Mouse (Mus musculus) kidney, postnatal 0 days (tissue): Measurements from ENCODE around the gene Cox10. TPM values are rescaled to one million over a fixed set of nuclear protein-coding genes. Genes with fewer than 3 reads are reported as not detected.
A peak's percentile ranks its signal among the peaks of the same experiment; 100 is the strongest.

Experiments
- ATAC-seq: fragments of 200-750 bp; cut with Nextera tagmentation; replicated peaks from 2 replicates; pipeline ENCODE4 v1.8.0; 2017; ENCODE audit warnings: low read depth, moderate number of reproducible peaks, moderate TSS enrichment, moderate library complexity; ENCODE audit not compliant: low FRiP score
- DNase-seq: peaks from one replicate; pipeline ENCODE4 v3.0.0-alpha.2; 2016; ENCODE audit warnings: low spot score
- H3K27ac ChIP-seq: fragments of 300-500 bp; sonication (generic); 2 replicates; pipeline ENCODE4 v1.5.1; 2014; ENCODE audit warnings: mild to moderate bottlenecking
- H3K27me3 ChIP-seq: fragments of 300-500 bp; sonication (generic); 2 replicates; pipeline ENCODE4 v1.6.1; 2014; ENCODE audit warnings: low read length, mixed read lengths; ENCODE audit not compliant: insufficient read depth
- H3K36me3 ChIP-seq: fragments of 300-500 bp; sonication (generic); 2 replicates; pipeline ENCODE4 v1.6.1; 2014; ENCODE audit warnings: low read length, mixed read lengths; ENCODE audit not compliant: insufficient read depth
- H3K4me1 ChIP-seq: fragments of 300-500 bp; sonication (generic); replicated peaks from 2 replicates; pipeline ENCODE4 v1.6.1; 2014; ENCODE audit warnings: antibody characterized with exemption, low read length, mixed read lengths; ENCODE audit not compliant: insufficient read depth
- H3K4me2 ChIP-seq: fragments of 300-500 bp; sonication (generic); 2 replicates; pipeline ENCODE4 v1.6.1; 2014; ENCODE audit warnings: mild to moderate bottlenecking, low read length, moderate library complexity, mixed read lengths
- H3K4me3 ChIP-seq: fragments of 300-500 bp; sonication (generic); replicated peaks from 2 replicates; pipeline ENCODE4 v1.5.1; 2014; ENCODE audit warnings: low read depth, low read length
- H3K9ac ChIP-seq: fragments of 300-500 bp; sonication (generic); 2 replicates; pipeline ENCODE4 v1.6.1; 2014; ENCODE audit warnings: low read depth, low read length
- H3K9me3 ChIP-seq: fragments of 300-500 bp; sonication (generic); replicated peaks from 2 replicates; pipeline ENCODE4 v1.6.1; 2016; ENCODE audit warnings: low read length, inconsistent platforms, mixed read lengths
- CTCF ChIP-seq: IDR thresholded peaks from 2 replicates; pipeline ENCODE4 v1.5.1; 2016; ENCODE audit warnings: antibody characterized with exemption, low read depth, mild to moderate bottlenecking, moderate library complexity
- WGBS: fragments of 180-500 bp; shearing (Covaris S2); extraction: QIAGEN DNeasy Blood & Tissue Kit; methylation state at CpG from one replicate; pipeline ENCODE4 v1.1.7; 2014; 5-methylcytosine and 5-hydroxymethylcytosine counted together
- polyA plus RNA-seq: library from polyadenylated mRNA; unstranded; fragments of >200 nt; fragmentation: Nextera tagmentation; extraction: Ambion mirVana; gene quantifications from 2 replicates; pipeline ENCODE4 v1.2.1, GENCODE M21; 2015

The Cox10 gene
- polyA plus RNA-seq, 1 experiment from 2014 or later, result 26.8 TPM

- H3K27me3 ChIP-seq, result peaks cover 5% of the 10 kb centered on the region; the same call in 1 of the 2 replicates
- no peak for TF ChIP-seq CTCF
- peak overlapping the region; percentile 48 for H3K4me3 ChIP-seq
- 6% methylated on average over 52 of the region's 52 CpGs for WGBS
- H3K9ac ChIP-seq, result peak overlapping the region; percentile 72
- H3K27ac ChIP-seq, result peak overlapping the region; percentile 84
- DNase-seq (no peak), ATAC-seq (no peak)
- H3K36me3 ChIP-seq, result no peaks in the 10 kb centered on the region
- H3K9me3 ChIP-seq, result no peaks in the 10 kb centered on the region
- peaks cover 15% of the 10 kb centered on the region; the same call in 1 of the 2 replicates for H3K4me1 ChIP-seq
- peak overlapping the region; percentile 73 for H3K4me2 ChIP-seq
Observed at GRCm38 (mm10) chr11:63919211-63920098, 159.8 kb downstream of the Cox10 start.

- peak overlapping the region; percentile 73 for H3K4me2 ChIP-seq
- H3K4me1 ChIP-seq, result peaks cover 15% of the 10 kb centered on the region; the same call in 1 of the 2 replicates
- H3K36me3 ChIP-seq, result no peaks in the 10 kb centered on the region
- DNase-seq, result no peak
- H3K9ac ChIP-seq, result peak overlapping the region; percentile 72
- no peaks in the 10 kb centered on the region for H3K9me3 ChIP-seq
- ATAC-seq, result no peak
- WGBS, result 25% methylated on average over 17 of the region's 17 CpGs
- no peak; the same call in 1 of the 2 replicates for TF ChIP-seq CTCF
- 0 out of 2 replicates have a peak, but pooled peaks cover 4% of the 10 kb centered on the region for H3K27me3 ChIP-seq
- H3K4me3 ChIP-seq, result peak overlapping the region; percentile 48
- H3K27ac ChIP-seq, result peak overlapping the region; percentile 84
Observed at GRCm38 (mm10) chr11:63918321-63919105, 160.8 kb downstream of the Cox10 start.

- DNase-seq, result no peak
- Histone ChIP-seq H3K4me2 (peak overlapping the region; percentile 73), H3K36me3 (no peaks in the 10 kb centered on the region), H3K9ac (no peak overlapping the region), H3K4me3 (no peak overlapping the region), H3K27me3 (0 out of 2 replicates have a peak, but pooled peaks cover 7% of the 10 kb centered on the region), H3K27ac (no peak overlapping the region), H3K4me1 (peaks cover 6% of the 10 kb centered on the region; the same call in 1 of the 2 replicates), H3K9me3 (no peaks in the 10 kb centered on the region)
- WGBS, result 19% methylated on average over 6 of the region's 6 CpGs
- no peak for TF ChIP-seq CTCF
- ATAC-seq, result no peak
Observed at GRCm38 (mm10) chr11:63917561-63917960, 161.7 kb downstream of the Cox10 start.

- ATAC-seq (peak; percentile 87), DNase-seq (peak; percentile 79)
- no peaks in the 10 kb centered on the region for H3K9me3 ChIP-seq
- H3K27ac ChIP-seq, result no peak overlapping the region
- no peak for TF ChIP-seq CTCF
- no peaks in the 10 kb centered on the region for H3K36me3 ChIP-seq
- WGBS, result 2% methylated on average over 20 of the region's 20 CpGs
- H3K27me3 ChIP-seq, result 0 out of 2 replicates have a peak, but pooled peaks cover 4% of the 10 kb centered on the region
- H3K4me3 ChIP-seq, result peak overlapping the region; percentile 29
- H3K4me2 ChIP-seq, result peak overlapping the region; percentile 61
- H3K9ac ChIP-seq, result no peak overlapping the region
- H3K4me1 ChIP-seq, result peaks cover 7% of the 10 kb centered on the region; the same call in 1 of the 2 replicates
Observed at GRCm38 (mm10) chr11:63914388-63914787, 164.9 kb downstream of the Cox10 start.

- Histone ChIP-seq H3K27me3 (0 out of 2 replicates have a peak, but pooled peaks cover 4% of the 10 kb centered on the region), H3K36me3 (no peaks in the 10 kb centered on the region), H3K4me3 (peak overlapping the region; percentile 29), H3K9me3 (no peaks in the 10 kb centered on the region), H3K9ac (no peak overlapping the region), H3K4me2 (peak overlapping the region; percentile 61), H3K27ac (no peak overlapping the region), H3K4me1 (peaks cover 7% of the 10 kb centered on the region; the same call in 1 of the 2 replicates)
- DNase-seq, result no peak
- ATAC-seq, result no peak
- TF ChIP-seq CTCF, result no peak
- 25% methylated on average over 4 of the region's 4 CpGs for WGBS
Observed at GRCm38 (mm10) chr11:63913936-63914335, 165.3 kb downstream of the Cox10 start.

Other genes starting within 250 kb of the Cox10 start
- 25.7 and 27.1 TPM in 2 replicates for gene Hs3st3b1, start 157.2 kb downstream of the Cox10 start, polyA plus RNA-seq